Mouse (Mus musculus) retina, embryonic 14.5 days (tissue): ENCODE measurements around the gene Arrdc3.

Experiments used
- DNase-seq: peaks from one replicate; pipeline ENCODE4 v3.0.0-alpha.2; 2015; ENCODE audit warnings: low spot score

Arrdc3 gene

GRCm38 (mm10) chr13:80920939-80921338 lies 37.8 kb downstream of the Arrdc3 start:
- no peak for DNase-seq

- no peak for DNase-seq
Measured at GRCm38 (mm10) chr13:80921593-80922327, 38.6 kb downstream of the Arrdc3 start.

GRCm38 (mm10) chr13:80928187-80928586 lies 45.0 kb downstream of the Arrdc3 start:
- DNase-seq = no peak

GRCm38 (mm10) chr13:80930030-80930429 lies 46.8 kb downstream of the Arrdc3 start:
- DNase-seq = no peak

- no peak for DNase-seq
Measured at GRCm38 (mm10) chr13:80932816-80933402, 49.7 kb downstream of the Arrdc3 start.

- DNase-seq = no peak
Measured at GRCm38 (mm10) chr13:80936426-80936825, 53.2 kb downstream of the Arrdc3 start.

- DNase-seq = no peak
Measured at GRCm38 (mm10) chr13:80939228-80939627, 56.0 kb downstream of the Arrdc3 start.

- no peak for DNase-seq
Measured at GRCm38 (mm10) chr13:80939866-80940265, 56.7 kb downstream of the Arrdc3 start.

- DNase-seq = no peak
Measured at GRCm38 (mm10) chr13:80940421-80940820, 57.2 kb downstream of the Arrdc3 start.

GRCm38 (mm10) chr13:80940860-80941630 lies 57.9 kb downstream of the Arrdc3 start:
- peak; percentile 25 for DNase-seq

GRCm38 (mm10) chr13:80944532-80944931 lies 61.3 kb downstream of the Arrdc3 start:
- no peak for DNase-seq
